Mouse (Mus musculus) kidney, embryonic 14.5 days (tissue): Measurements from ENCODE around the gene Macrod2. TPM values are rescaled to one million over a fixed set of nuclear protein-coding genes. Genes with fewer than 3 reads are reported as not detected.

Experiments
- ATAC-seq: fragments of 200-750 bp; cut with Nextera tagmentation; 2 replicates; pipeline ENCODE4 v1.8.0; 2017; ENCODE audit warnings: moderate number of reproducible peaks, mild to moderate bottlenecking, moderate TSS enrichment, moderate library complexity; ENCODE audit not compliant: low FRiP score, low TSS enrichment
- H3K27ac ChIP-seq: fragments of 300-500 bp; sonication (generic); 2 replicates; pipeline ENCODE4 v1.5.1; 2014; ENCODE audit warnings: low read depth, mild to moderate bottlenecking, low read length, moderate library complexity, mixed read lengths
- H3K27me3 ChIP-seq: fragments of 300-500 bp; sonication (generic); 2 replicates; pipeline ENCODE4 v1.6.1; 2014; ENCODE audit warnings: mild to moderate bottlenecking, low read length; ENCODE audit not compliant: control insufficient read depth, insufficient read depth
- H3K36me3 ChIP-seq: fragments of 300-500 bp; sonication (generic); 2 replicates; pipeline ENCODE4 v1.6.1; 2014; ENCODE audit warnings: low read length, mixed read lengths; ENCODE audit not compliant: control insufficient read depth, insufficient read depth
- H3K4me1 ChIP-seq: fragments of 300-500 bp; sonication (generic); 2 replicates; pipeline ENCODE4 v1.6.1; 2014; ENCODE audit warnings: low read length, mixed read lengths; ENCODE audit not compliant: control insufficient read depth, insufficient read depth
- H3K4me2 ChIP-seq: fragments of 300-500 bp; sonication (generic); replicated peaks from 2 replicates; pipeline ENCODE4 v1.6.1; 2014; ENCODE audit warnings: low read depth, mild to moderate bottlenecking, low read length
- H3K4me3 ChIP-seq: fragments of 300-500 bp; sonication (generic); 2 replicates; pipeline ENCODE4 v1.5.1; 2014; ENCODE audit warnings: mild to moderate bottlenecking, low read length
- H3K9ac ChIP-seq: fragments of 300-500 bp; sonication (generic); 2 replicates; pipeline ENCODE4 v1.6.1; 2014; ENCODE audit warnings: low read depth, mild to moderate bottlenecking, low read length, moderate library complexity
- H3K9me3 ChIP-seq: fragments of 300-500 bp; sonication (generic); 2 replicates; pipeline ENCODE4 v1.6.1; 2016; ENCODE audit warnings: low read length; ENCODE audit not compliant: control insufficient read depth
- WGBS: fragments of 180-500 bp; shearing (Covaris S2); extraction: QIAGEN DNeasy Blood & Tissue Kit; methylation state at CpG from one replicate; pipeline ENCODE4 v1.1.7; 2014; 5-methylcytosine and 5-hydroxymethylcytosine counted together
- polyA plus RNA-seq: library from polyadenylated mRNA; unstranded; fragments of >200 nt; fragmentation: Nextera tagmentation; extraction: Ambion mirVana; gene quantifications from 2 replicates; pipeline ENCODE4 v1.2.1, GENCODE M21; 2014

The Macrod2 gene
- polyA plus RNA-seq, 1 experiment from 2014 or later: 22.2 TPM

GRCm38 (mm10) chr2:142362888-142363287 is 1967.8 kb downstream of the Macrod2 start:
- no peak overlapping the region for H3K4me2 ChIP-seq
- whole genome bisulfite sequencing: 13% methylated on average over 5 of the region's 5 CpGs
- no peak for ATAC-seq

GRCm38 (mm10) chr2:142373978-142374377 is 1978.9 kb downstream of the Macrod2 start:
- Histone ChIP-seq H3K36me3 (no peaks in the 10 kb centered on the region), H3K4me2 (no peak overlapping the region), H3K9me3 (no peaks in the 10 kb centered on the region), H3K4me3 (no peak overlapping the region), H3K9ac (no peak overlapping the region), H3K27me3 (no peaks in the 10 kb centered on the region), H3K4me1 (no peaks in the 10 kb centered on the region), H3K27ac (no peak overlapping the region)
- WGBS: 39% methylated on average over 3 of the region's 3 CpGs
- no peak for ATAC-seq

More at GRCm38 (mm10) chr2:142362888-142363287, 1967.8 kb downstream of the Macrod2 start:
- no peaks in the 10 kb centered on the region for H3K27me3 ChIP-seq
- H3K9ac ChIP-seq: no peak overlapping the region
- no peaks in the 10 kb centered on the region for H3K9me3 ChIP-seq
- H3K36me3 ChIP-seq: no peaks in the 10 kb centered on the region
- H3K27ac ChIP-seq: no peak overlapping the region
- H3K4me1 ChIP-seq: no peaks in the 10 kb centered on the region
- H3K4me3 ChIP-seq: no peak overlapping the region

GRCm38 (mm10) chr2:142380563-142380962 is 1985.5 kb downstream of the Macrod2 start:
- H3K4me3 ChIP-seq: no peak overlapping the region
- no peaks in the 10 kb centered on the region for H3K9me3 ChIP-seq
- no peak for ATAC-seq
- H3K9ac ChIP-seq: no peak overlapping the region
- H3K36me3 ChIP-seq: no peaks in the 10 kb centered on the region
- H3K27me3 ChIP-seq: no peaks in the 10 kb centered on the region
- no peak overlapping the region for H3K27ac ChIP-seq
- H3K4me1 ChIP-seq: no peaks in the 10 kb centered on the region
- no peak overlapping the region for H3K4me2 ChIP-seq
- WGBS: 92% methylated on average over 2 of the region's 2 CpGs

GRCm38 (mm10) chr2:142381081-142381579 is 1986.0 kb downstream of the Macrod2 start:
- Histone ChIP-seq H3K27me3 (no peaks in the 10 kb centered on the region), H3K9me3 (no peaks in the 10 kb centered on the region), H3K4me2 (no peak overlapping the region), H3K36me3 (no peaks in the 10 kb centered on the region), H3K4me1 (no peaks in the 10 kb centered on the region), H3K27ac (no peak overlapping the region), H3K4me3 (no peak overlapping the region), H3K9ac (no peak overlapping the region)
- no peak for ATAC-seq
- 92% methylated on average over 2 of the region's 2 CpGs for WGBS

GRCm38 (mm10) chr2:142393546-142393945 is 1998.4 kb downstream of the Macrod2 start:
- no peaks in the 10 kb centered on the region for H3K9me3 ChIP-seq
- no peaks in the 10 kb centered on the region for H3K4me1 ChIP-seq
- H3K9ac ChIP-seq: no peak overlapping the region
- no peak overlapping the region for H3K4me2 ChIP-seq
- H3K36me3 ChIP-seq: no peaks in the 10 kb centered on the region
- H3K27ac ChIP-seq: no peak overlapping the region
- no peak overlapping the region for H3K4me3 ChIP-seq
- H3K27me3 ChIP-seq: no peaks in the 10 kb centered on the region
- no peak for ATAC-seq

GRCm38 (mm10) chr2:142399490-142399889 is 2004.4 kb downstream of the Macrod2 start:
- Histone ChIP-seq H3K4me3 (no peak overlapping the region), H3K27ac (no peak overlapping the region), H3K9me3 (no peaks in the 10 kb centered on the region), H3K36me3 (no peaks in the 10 kb centered on the region), H3K4me2 (no peak overlapping the region), H3K4me1 (no peaks in the 10 kb centered on the region), H3K9ac (no peak overlapping the region), H3K27me3 (no peaks in the 10 kb centered on the region)
- 59% methylated on average over 1 of the region's 1 CpGs for WGBS
- ATAC-seq: no peak

- Histone ChIP-seq H3K4me1 (no peaks in the 10 kb centered on the region), H3K27me3 (no peaks in the 10 kb centered on the region), H3K9me3 (no peaks in the 10 kb centered on the region), H3K9ac (no peak overlapping the region), H3K4me2 (no peak overlapping the region), H3K36me3 (no peaks in the 10 kb centered on the region), H3K27ac (no peak overlapping the region), H3K4me3 (no peak overlapping the region)
- ATAC-seq: no peak
- 76% methylated on average over 4 of the region's 4 CpGs for WGBS
Observed at GRCm38 (mm10) chr2:142400781-142401180, 2005.7 kb downstream of the Macrod2 start.

- 90% methylated on average over 3 of the region's 3 CpGs for WGBS
- H3K9me3 ChIP-seq: no peaks in the 10 kb centered on the region
- no peaks in the 10 kb centered on the region for H3K4me1 ChIP-seq
- H3K4me3 ChIP-seq: no peak overlapping the region
- no peak for ATAC-seq
- no peaks in the 10 kb centered on the region for H3K27me3 ChIP-seq
- H3K36me3 ChIP-seq: no peaks in the 10 kb centered on the region
- no peak overlapping the region for H3K27ac ChIP-seq
- no peak overlapping the region for H3K4me2 ChIP-seq
- no peak overlapping the region for H3K9ac ChIP-seq
Observed at GRCm38 (mm10) chr2:142401359-142401758, 2006.2 kb downstream of the Macrod2 start.

GRCm38 (mm10) chr2:142403394-142403793 is 2008.3 kb downstream of the Macrod2 start:
- Histone ChIP-seq H3K27me3 (no peaks in the 10 kb centered on the region), H3K36me3 (no peaks in the 10 kb centered on the region), H3K9me3 (no peaks in the 10 kb centered on the region), H3K27ac (no peak overlapping the region), H3K4me3 (no peak overlapping the region), H3K9ac (no peak overlapping the region), H3K4me2 (no peak overlapping the region), H3K4me1 (no peaks in the 10 kb centered on the region)
- ATAC-seq: no peak
